Mouse (Mus musculus): Measurements from ENCODE around the gene Snx13.
A peak's percentile ranks its signal among the peaks of the same experiment; 100 is the strongest.

Snx13 gene

DNA sequence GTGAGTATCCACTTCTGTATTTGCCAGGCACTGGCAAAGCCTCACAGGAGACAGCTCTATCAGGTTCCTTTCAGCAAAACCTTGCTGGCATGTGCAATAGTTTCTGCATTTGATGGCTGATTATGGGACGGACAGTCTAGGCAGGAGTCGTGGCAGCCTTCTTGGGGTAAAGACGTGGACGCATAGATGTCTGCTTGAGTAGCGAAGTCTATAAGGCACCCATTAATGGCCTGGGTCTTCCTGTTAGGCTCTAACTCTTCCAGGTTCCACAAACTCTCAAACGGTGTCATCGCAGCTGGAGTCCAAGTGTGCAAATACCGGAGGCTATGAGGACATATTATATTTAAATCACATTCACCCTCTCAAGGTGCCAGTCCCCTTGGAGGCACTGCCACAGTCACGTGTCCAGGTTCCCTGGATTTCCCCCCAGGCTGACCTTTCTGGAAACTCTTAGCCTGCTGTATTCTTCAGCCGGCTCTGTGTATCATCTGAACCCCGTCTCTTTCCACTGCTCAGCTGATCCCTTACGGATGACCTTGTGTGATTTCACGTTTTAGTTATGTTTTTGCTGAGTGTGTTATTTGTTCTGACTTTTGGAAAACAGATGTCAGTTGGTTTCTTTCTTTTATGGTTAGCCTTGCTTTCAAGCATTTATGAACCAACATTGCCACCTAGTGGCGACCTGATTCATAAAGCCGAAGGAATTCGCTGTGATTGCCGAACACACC, 144.9 kb downstream of the Snx13 start:
- DNase-seq (ENCODE audit: low spot score): peak; percentile 90

DNA sequence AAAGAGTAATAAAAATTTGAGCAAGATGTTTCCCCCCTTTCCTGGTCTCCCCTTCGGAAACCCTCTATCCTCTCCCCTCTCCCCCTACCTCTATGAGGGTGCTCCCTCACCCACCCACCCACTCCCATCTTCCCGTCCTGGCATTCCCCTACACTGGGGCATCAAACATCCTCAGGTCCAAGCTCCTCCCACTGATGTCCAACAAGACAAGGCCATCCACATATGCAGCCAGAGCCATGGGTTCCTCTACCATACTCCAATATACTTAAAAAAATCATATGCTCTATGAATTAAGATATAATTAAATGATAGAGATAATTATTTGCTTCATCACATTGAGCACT, 145.4 kb downstream of the Snx13 start:
- DNase-seq (ENCODE audit: low spot score): no peak

All from embryo, embryonic 10.5 days (tissue).